Mouse (Mus musculus): Measurements from ENCODE around the gene Otud7b.

DNA sequence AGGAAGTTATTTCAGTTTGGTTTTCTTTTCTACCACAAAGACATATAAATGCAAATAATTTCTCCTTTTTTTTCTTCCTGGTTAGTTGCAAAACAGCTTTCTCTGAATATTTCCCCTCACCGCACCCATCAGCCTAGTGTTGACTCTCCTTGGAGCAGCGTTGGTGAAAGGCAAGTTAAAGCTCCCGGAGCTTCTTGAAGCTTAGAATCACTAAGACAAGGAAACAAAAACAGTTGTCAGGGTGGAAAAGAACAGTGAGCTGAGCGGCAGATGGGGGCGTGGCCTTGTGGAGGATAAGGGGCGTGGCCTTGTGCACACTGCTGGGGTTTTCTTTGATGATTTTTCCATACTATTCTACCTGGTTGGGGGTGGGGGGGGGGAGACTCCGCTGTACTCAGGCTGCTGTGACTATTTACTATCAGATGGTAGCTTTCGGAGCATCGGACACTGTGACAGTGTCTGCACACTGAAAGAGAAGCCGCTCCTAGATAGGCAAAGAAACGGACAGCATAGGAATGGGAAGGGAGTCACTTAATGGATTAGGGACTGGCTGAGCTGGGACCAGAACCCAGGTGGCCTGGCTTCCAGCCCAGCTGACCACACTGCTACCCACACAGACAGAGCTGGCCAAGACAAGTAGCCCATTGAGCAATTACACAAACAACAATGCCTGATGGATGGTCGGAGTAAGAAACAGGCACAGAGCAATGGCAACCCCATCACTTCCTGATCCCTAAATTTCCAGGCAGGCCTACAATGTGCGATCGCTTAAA is 2.0 kb upstream of the Otud7b start:
- no peak for TF ChIP-seq MYOD1 (IDR thresholded peaks at IDR 0.05; ENCODE audit: control insufficient read depth, insufficient read length, low read depth)
- no peak for TF ChIP-seq CTCF (IDR thresholded peaks at IDR 0.05; ENCODE audit: control insufficient read depth, insufficient read depth, insufficient read length)
- no peak for TF ChIP-seq USF1 (IDR thresholded peaks at IDR 0.05; ENCODE audit: low read depth)
- no peak for TF ChIP-seq MYOG (IDR thresholded peaks at IDR 0.05; ENCODE audit: control insufficient read depth, extremely low read depth, insufficient read length)

Data from C2C12 (cell line).